Mouse (Mus musculus): ENCODE data around the gene Adamts20. TPM values are rescaled to one million over a fixed set of nuclear protein-coding genes. Genes with fewer than 3 reads are reported as not detected.

Adamts20 gene
- polyA plus RNA-seq, 1 experiment from 2014 or later: 3.1 TPM

DNA sequence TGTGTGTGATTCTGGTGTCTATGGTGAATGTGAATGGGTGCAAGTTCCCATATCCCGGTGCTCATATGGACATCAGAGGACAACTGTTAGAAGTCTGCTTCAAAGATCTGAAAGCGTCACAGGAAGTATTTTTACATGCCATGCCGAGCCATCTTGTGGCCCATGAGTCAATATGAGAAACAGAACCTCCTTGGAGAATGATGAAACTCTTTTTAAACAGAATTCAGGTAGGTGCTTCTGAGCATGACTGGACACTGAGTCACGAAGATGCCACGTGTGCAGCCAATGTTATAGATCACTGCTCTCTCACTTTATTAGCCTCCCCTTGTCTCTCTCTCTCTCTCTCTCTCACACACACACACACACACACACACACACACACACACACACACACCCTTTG is 10.8 kb upstream of the Adamts20 start:
- WGBS: 84% methylated on average over 5 of the region's 5 CpGs
- DNase-seq (ENCODE audit: low spot score): no peak
- Histone ChIP-seq H3K27me3 (replicated peaks; ENCODE audit: low read depth, poor library complexity, severe bottlenecking) (no peaks in the 10 kb centered on the region), H3K36me3 (replicated peaks) (no peaks in the 10 kb centered on the region), H3K27ac (replicated peaks) (no peak overlapping the region), H3K9me3 (0 out of 2 replicates have a peak, but pooled peaks cover 3% of the 10 kb centered on the region), H3K4me1 (peaks cover 29% of the 10 kb centered on the region), H3K4me3 (no peak overlapping the region)

DNA sequence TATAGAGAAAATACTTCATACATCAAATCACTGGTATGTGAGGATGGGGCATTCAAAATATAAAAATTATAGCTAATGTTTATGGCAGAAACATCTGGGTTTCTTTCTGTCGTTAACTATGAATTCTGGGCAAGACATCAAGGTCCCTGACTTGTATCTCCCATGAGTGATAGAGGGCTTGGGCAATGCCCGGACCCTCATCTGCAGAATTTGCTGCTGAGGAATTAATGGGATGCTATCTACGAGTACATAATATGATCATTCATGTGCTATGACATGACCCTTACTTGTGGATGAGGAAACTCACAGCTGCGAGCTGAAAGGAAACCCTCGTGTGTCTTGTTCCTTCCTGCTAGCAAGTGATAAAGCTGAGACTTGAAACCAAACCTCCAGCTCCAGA is 5.1 kb upstream of the Adamts20 start:
- Histone ChIP-seq H3K4me3 (no peak overlapping the region), H3K9me3 (no peaks in the 10 kb centered on the region), H3K4me1 (no peaks in the 10 kb centered on the region), H3K27ac (replicated peaks) (no peak overlapping the region), H3K36me3 (replicated peaks) (no peaks in the 10 kb centered on the region), H3K27me3 (replicated peaks; ENCODE audit: low read depth, poor library complexity, severe bottlenecking) (no peaks in the 10 kb centered on the region)
- DNase-seq (ENCODE audit: low spot score): no peak
- WGBS: 84% methylated on average over 5 of the region's 5 CpGs

DNA sequence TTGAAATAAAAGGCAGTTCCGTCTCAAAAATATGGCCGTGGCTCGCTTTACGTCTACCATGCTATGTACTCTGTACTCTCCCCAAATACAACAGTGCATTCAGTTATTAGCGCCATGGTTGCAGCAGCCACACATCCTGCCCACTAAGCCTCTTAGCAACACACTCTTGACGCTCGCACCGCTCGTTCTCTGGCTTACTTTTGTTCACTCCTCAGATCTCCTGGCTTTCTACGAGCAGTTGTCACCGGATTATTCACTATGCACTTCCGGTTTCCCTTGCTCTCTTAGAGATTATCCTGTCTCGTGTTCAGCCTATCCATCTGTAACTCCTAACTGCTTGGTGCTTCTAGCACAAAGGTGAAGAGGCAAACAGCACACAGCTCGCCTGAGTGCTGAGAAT is 337 bp downstream of the Adamts20 start:
- WGBS: 83% methylated on average over 14 of the region's 14 CpGs
- no peak overlapping the region for H3K27ac ChIP-seq (replicated peaks)
- H3K27me3 ChIP-seq (replicated peaks; ENCODE audit: low read depth, poor library complexity, severe bottlenecking): no peaks in the 10 kb centered on the region
- no peak overlapping the region for H3K4me3 ChIP-seq
- peaks cover 12% of the 10 kb centered on the region for H3K4me1 ChIP-seq
- DNase-seq (ENCODE audit: low spot score): no peak
- no peaks in the 10 kb centered on the region for H3K36me3 ChIP-seq (replicated peaks)
- H3K9me3 ChIP-seq: no peaks in the 10 kb centered on the region

DNA sequence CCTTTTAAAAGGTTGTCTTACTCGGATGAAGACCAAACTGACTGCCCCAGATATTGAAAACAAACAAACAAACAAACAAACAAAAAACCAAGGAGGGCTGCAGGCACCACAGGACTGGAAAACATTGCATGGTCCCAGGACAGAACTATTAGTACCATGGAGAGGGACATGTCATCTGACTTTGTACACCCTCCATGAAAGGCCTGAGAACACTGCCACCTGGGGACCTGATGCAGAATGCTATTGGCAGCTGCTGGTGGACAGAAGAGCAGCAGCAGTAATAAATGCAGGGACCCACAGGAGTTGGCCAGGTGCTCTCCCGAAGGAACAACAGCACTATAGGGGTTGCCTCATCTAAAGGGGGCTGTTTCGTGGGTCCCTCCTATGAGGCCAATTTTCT is 2.0 kb downstream of the Adamts20 start:
- no peak overlapping the region for H3K4me3 ChIP-seq

DNA sequence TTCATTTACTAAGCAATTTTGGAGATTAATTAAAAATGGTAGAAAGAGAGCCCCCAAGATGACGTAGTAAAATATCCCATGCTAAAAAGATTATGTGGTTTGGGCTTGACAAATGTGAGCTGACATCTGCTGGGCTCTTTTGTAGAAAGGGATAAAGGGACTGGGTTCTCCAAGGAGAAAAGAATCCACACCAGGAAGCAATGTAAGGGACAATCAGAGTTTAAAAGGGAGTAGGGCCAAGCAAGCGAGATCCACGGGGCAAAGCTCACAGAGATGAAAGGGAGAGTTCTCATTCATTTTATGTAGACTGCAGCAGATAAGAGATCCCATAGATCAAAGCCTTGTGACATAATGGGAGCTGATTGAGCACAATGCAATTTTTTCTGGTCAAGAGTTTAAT is 3.0 kb downstream of the Adamts20 start:
- Histone ChIP-seq H3K4me1 (peaks cover 16% of the 10 kb centered on the region), H3K9me3 (no peaks in the 10 kb centered on the region), H3K27ac (replicated peaks) (no peak overlapping the region), H3K27me3 (replicated peaks; ENCODE audit: low read depth, poor library complexity, severe bottlenecking) (no peaks in the 10 kb centered on the region), H3K36me3 (replicated peaks) (no peaks in the 10 kb centered on the region), H3K4me3 (no peak overlapping the region)
- DNase-seq (ENCODE audit: low spot score): no peak
- WGBS: 41% methylated on average over 3 of the region's 3 CpGs

More for the DNA sequence above, 2.0 kb downstream of the Adamts20 start:
- H3K27ac ChIP-seq (replicated peaks): no peak overlapping the region
- peak; percentile 31 for DNase-seq (ENCODE audit: low spot score)
- peaks cover 12% of the 10 kb centered on the region for H3K4me1 ChIP-seq
- WGBS: 72% methylated on average over 3 of the region's 3 CpGs
- no peaks in the 10 kb centered on the region for H3K27me3 ChIP-seq (replicated peaks; ENCODE audit: low read depth, poor library complexity, severe bottlenecking)
- no peaks in the 10 kb centered on the region for H3K9me3 ChIP-seq
- no peaks in the 10 kb centered on the region for H3K36me3 ChIP-seq (replicated peaks)

DNA sequence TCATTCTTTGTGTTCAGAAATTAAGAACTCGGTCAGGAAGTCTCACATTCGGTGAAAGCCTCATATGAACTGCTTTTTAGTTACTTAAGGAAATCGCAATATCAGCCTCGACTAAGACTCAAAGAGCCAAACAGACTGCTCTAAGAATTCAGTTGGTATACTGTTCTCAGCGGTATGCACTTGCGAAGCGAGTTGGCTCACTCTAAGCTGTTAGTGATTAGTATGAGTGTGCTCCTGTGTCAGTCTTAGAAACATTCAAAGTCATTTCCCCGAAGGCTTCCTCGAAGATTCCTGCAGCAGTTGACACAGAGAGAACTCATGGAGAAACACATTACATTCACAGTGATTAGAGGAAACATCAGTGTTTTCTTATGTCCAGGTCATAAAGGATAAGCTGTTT is 4.1 kb downstream of the Adamts20 start:
- Histone ChIP-seq H3K27ac (replicated peaks) (no peak overlapping the region), H3K4me3 (no peak overlapping the region), H3K27me3 (replicated peaks; ENCODE audit: low read depth, poor library complexity, severe bottlenecking) (no peaks in the 10 kb centered on the region), H3K36me3 (replicated peaks) (no peaks in the 10 kb centered on the region), H3K9me3 (no peaks in the 10 kb centered on the region), H3K4me1 (peaks cover 20% of the 10 kb centered on the region)
- WGBS: 58% methylated on average over 9 of the region's 9 CpGs
- no peak for DNase-seq (ENCODE audit: low spot score)

DNA sequence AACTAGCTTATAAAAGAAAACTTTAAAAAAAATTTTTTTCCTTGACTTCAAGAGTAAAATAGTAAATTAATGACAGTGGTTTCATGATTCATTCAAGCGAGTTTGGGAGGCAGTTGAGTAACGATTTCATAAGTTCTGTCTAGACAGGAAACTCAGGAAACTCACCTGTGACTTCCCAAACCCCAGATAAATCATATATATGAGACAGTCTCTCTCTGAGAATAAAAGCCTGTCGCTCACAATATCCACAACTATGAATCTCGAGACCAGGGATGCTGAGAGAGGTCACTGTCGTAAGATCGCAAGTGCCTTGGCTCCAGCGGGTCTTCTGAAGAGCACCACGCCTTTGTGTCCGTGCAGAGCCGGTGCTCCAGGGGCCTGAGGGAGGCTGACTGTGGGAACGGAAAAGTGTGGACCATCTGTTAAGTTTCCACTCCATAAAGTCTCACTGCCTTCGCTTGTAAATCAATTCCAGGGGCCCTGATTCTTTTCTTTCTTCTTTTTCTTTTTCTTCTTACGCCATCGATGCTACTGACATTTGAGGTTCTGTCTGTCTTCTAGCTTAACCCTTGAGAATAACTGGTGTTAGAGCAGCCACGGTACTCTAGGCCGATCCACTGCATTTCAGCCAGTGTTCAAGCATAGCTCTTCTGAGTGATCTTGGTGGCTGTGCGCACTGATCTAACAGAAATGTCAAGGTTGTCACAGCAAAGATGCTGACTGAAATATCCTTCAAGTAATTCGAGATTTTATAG is 7.4 kb downstream of the Adamts20 start:
- DNase-seq (ENCODE audit: low spot score): no peak
- H3K9me3 ChIP-seq: no peaks in the 10 kb centered on the region

DNA sequence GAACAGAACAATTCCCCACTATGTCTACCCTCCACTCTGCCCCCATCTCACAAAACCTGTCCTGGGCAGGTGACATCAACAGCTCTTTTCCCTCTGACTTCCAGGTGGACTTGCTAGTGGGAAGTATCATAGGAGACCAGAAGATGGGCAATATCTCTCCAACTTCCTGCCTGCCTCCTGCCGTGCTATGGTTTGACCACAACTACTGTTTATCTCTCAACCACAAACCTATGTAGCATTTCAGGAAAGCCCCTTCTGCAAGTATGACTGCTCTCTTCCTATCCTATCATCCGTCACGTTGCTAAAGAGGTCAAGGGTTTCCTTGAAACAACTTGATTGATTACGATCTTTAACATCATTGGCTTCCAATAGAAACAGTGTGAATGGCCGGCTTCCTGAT is 12.4 kb downstream of the Adamts20 start:
- Histone ChIP-seq H3K4me3 (no peak overlapping the region), H3K27me3 (replicated peaks; ENCODE audit: low read depth, poor library complexity, severe bottlenecking) (no peaks in the 10 kb centered on the region), H3K4me1 (peaks cover 7% of the 10 kb centered on the region; the same call in 1 of the 2 replicates), H3K27ac (replicated peaks) (no peak overlapping the region), H3K9me3 (no peaks in the 10 kb centered on the region), H3K36me3 (replicated peaks) (no peaks in the 10 kb centered on the region)
- DNase-seq (ENCODE audit: low spot score): no peak
- 85% methylated on average over 5 of the region's 5 CpGs for WGBS

More for the DNA sequence above, 7.4 kb downstream of the Adamts20 start:
- no peaks in the 10 kb centered on the region for H3K27me3 ChIP-seq (replicated peaks; ENCODE audit: low read depth, poor library complexity, severe bottlenecking)
- peaks cover 20% of the 10 kb centered on the region for H3K4me1 ChIP-seq
- no peaks in the 10 kb centered on the region for H3K36me3 ChIP-seq (replicated peaks)
- 74% methylated on average over 18 of the region's 18 CpGs for WGBS
- H3K27ac ChIP-seq (replicated peaks): no peak overlapping the region
- no peak overlapping the region for H3K4me3 ChIP-seq

DNA sequence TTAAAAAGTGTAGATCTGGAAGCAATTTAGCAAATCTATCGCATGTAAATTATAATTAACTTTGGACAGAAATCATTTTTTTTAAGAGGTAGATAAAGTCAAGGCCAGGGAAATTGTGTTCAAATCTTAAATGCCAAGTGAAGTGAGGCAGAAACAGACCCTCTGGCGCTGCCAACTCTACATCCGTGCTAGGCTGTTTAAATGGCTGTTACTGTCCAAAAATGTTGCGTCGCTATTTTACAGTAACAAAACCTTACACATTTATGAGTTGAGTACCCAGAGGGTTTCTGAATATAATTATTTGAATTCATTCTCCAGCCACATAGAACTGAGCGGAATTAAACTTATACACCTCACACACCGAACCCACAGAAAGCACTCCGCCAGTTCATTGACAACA is 13.6 kb downstream of the Adamts20 start:
- Histone ChIP-seq H3K27me3 (replicated peaks; ENCODE audit: low read depth, poor library complexity, severe bottlenecking) (no peaks in the 10 kb centered on the region), H3K36me3 (replicated peaks) (no peaks in the 10 kb centered on the region), H3K4me3 (no peak overlapping the region), H3K9me3 (no peaks in the 10 kb centered on the region), H3K27ac (replicated peaks) (no peak overlapping the region), H3K4me1 (no peaks in the 10 kb centered on the region)
- DNase-seq (ENCODE audit: low spot score): no peak
- 89% methylated on average over 8 of the region's 8 CpGs for WGBS

DNA sequence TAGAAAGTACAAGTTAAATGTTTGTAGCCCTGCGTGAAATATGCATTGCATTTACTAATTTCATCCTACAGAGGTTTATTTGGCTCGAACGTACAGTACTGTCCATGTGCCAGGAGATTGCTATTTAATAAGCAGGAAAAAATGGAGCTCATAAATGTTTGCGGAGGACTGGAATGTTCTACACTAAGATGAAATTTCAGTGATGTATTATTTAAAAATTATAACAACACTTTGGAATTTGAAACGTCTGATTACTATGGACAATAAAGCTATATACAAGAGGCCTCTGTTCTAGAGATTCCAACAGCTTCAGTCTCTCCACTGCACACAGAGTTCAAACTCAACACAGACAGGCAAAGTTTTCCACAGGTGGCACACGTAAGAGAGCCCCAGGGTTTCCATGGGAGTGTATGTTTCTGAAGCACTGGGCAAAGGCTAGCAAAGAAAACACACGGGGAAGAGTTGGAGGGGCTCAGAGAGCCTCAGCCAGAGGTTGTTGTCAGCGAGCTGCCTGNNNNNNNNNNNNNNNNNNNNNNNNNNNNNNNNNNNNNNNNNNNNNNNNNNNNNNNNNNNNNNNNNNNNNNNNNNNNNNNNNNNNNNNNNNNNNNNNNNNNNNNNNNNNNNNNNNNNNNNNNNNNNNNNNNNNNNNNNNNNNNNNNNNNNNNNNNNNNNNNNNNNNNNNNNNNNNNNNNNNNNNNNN is 20.6 kb downstream of the Adamts20 start:
- Histone ChIP-seq H3K27ac (replicated peaks) (peak overlapping the region; percentile 69), H3K4me3 (no peak overlapping the region), H3K4me1 (peaks cover 38% of the 10 kb centered on the region), H3K36me3 (replicated peaks) (no peaks in the 10 kb centered on the region), H3K9me3 (no peaks in the 10 kb centered on the region), H3K27me3 (replicated peaks; ENCODE audit: low read depth, poor library complexity, severe bottlenecking) (no peaks in the 10 kb centered on the region)
- 62% methylated on average over 8 of the region's 8 CpGs for WGBS
- DNase-seq (ENCODE audit: low spot score): peak; percentile 34

DNA sequence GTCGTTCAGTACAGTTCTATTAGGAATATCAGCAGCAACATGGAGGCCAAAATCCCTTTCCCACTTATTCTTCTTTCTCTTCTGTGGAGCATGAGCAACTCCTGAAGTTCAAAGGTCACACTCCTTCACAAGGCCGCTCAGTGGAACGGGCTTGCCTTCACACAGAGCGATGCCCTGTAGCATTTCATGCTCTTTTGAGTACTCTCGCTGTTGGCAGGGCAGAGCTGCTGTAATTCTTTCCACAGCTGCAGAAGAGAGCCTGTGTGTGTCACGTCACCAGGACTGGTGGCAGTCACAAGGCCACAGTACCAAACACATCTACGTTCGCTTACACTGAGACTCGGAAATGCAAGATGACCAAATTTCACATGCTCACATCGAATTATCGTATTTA is 21.2 kb downstream of the Adamts20 start:
- H3K27me3 ChIP-seq (replicated peaks; ENCODE audit: low read depth, poor library complexity, severe bottlenecking): no peaks in the 10 kb centered on the region
- no peaks in the 10 kb centered on the region for H3K36me3 ChIP-seq (replicated peaks)
- WGBS: 66% methylated on average over 11 of the region's 11 CpGs
- no peaks in the 10 kb centered on the region for H3K9me3 ChIP-seq
- DNase-seq (ENCODE audit: low spot score): no peak
- H3K27ac ChIP-seq (replicated peaks): peak overlapping the region; percentile 45; the same call in 1 of the 2 replicates
- H3K4me3 ChIP-seq: no peak overlapping the region
- peaks cover 38% of the 10 kb centered on the region for H3K4me1 ChIP-seq

DNA sequence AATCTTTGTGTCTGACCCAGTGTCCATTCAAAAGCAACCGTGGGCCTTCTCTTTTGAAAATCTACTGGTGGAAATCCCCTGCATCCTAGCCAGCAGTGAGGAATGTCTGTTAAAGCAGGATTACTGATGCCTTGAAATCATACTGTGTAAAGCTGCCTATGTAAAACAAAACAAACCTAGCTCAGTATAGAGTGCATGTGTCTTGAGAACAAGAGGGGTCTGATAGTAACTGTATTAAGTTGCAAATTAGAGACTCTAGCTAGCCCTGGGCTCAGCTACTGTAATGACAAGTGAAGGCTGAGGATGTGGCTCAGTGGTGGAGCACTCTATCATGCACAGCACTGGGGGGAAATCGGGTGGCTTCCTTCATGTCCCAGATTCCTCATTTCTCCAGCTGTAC is 22.2 kb downstream of the Adamts20 start:
- no peak overlapping the region for H3K27ac ChIP-seq (replicated peaks)
- WGBS: 49% methylated on average over 2 of the region's 2 CpGs

DNA sequence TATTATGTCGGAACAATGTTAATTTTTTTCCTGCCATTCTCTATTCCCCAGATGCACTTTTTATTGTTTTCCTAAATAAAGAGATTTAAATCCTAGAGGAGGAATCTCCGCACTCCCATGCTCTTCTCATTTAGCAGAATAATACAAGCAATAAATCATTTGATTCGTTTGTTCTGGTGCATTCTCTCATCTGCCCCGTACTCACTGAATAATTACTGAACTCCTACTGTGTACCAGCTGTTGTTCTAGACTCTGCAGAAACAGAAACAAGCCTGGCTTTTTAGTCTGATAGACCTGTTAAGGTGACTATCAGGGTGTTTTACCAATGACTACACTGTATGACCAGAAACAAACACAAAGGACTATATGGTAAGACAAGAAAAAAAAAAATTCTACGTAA is 29.7 kb downstream of the Adamts20 start:
- H3K4me3 ChIP-seq: no peak overlapping the region
- no peaks in the 10 kb centered on the region for H3K9me3 ChIP-seq
- no peaks in the 10 kb centered on the region for H3K4me1 ChIP-seq
- no peaks in the 10 kb centered on the region for H3K27me3 ChIP-seq (replicated peaks; ENCODE audit: low read depth, poor library complexity, severe bottlenecking)
- 89% methylated on average over 5 of the region's 5 CpGs for WGBS
- H3K36me3 ChIP-seq (replicated peaks): no peaks in the 10 kb centered on the region
- H3K27ac ChIP-seq (replicated peaks): no peak overlapping the region
- no peak for DNase-seq (ENCODE audit: low spot score)

More for the DNA sequence above, 22.2 kb downstream of the Adamts20 start:
- Histone ChIP-seq H3K27me3 (replicated peaks; ENCODE audit: low read depth, poor library complexity, severe bottlenecking) (no peaks in the 10 kb centered on the region), H3K4me3 (no peak overlapping the region), H3K36me3 (replicated peaks) (no peaks in the 10 kb centered on the region), H3K9me3 (no peaks in the 10 kb centered on the region), H3K4me1 (peaks cover 38% of the 10 kb centered on the region)
- no peak for DNase-seq (ENCODE audit: low spot score)

Data from embryonic facial prominence, embryonic 10.5 days (tissue).